Mouse (Mus musculus) heart, postnatal 4 days (tissue): ENCODE results near the gene Peak1. TPM values are rescaled to one million over a fixed set of nuclear protein-coding genes. Genes with fewer than 3 reads are reported as not detected.

Experiments
- DNase-seq: peaks from one replicate; pipeline ENCODE4 v3.0.0; 2021
- microRNA-seq, 2 experiments: library from miRNA; unstranded; fragments of <30 nt; microRNA quantifications; one replicate each; pipeline ENCODE4 v1.2.0; 2021 to 2022
- total RNA-seq, 2 experiments: library from RNA; stranded (reverse); gene quantifications; 2 replicates each; pipeline ENCODE4 v1.2.3; 2021

Gene Peak1
- total RNA-seq, 2 experiments from 2014 or later, result 49.2 to 55.0 TPM

GRCm38 (mm10) chr9:56191498-56192455, 226.1 kb downstream of the Peak1 start:
- no peak for DNase-seq

- peak; percentile 23 for DNase-seq
Observed at GRCm38 (mm10) chr9:56180118-56180781, 237.6 kb downstream of the Peak1 start.

GRCm38 (mm10) chr9:56179416-56180117, 238.3 kb downstream of the Peak1 start:
- peak; percentile 45 for DNase-seq

GRCm38 (mm10) chr9:56177354-56177753, 240.5 kb downstream of the Peak1 start:
- peak; percentile 26 for DNase-seq

- no peak for DNase-seq
Observed at GRCm38 (mm10) chr9:56175316-56175715, 242.6 kb downstream of the Peak1 start.

GRCm38 (mm10) chr9:56167690-56168089, 250.2 kb downstream of the Peak1 start:
- no peak for DNase-seq

- no peak for DNase-seq
Observed at GRCm38 (mm10) chr9:56166161-56166560, 251.7 kb downstream of the Peak1 start.

- DNase-seq, result no peak
Observed at GRCm38 (mm10) chr9:56165377-56165776, 252.5 kb downstream of the Peak1 start, which contains the start of gene Tspan3. TSS of gene Tspan3 (minus strand) at chr9:56165477.

- DNase-seq, result peak; percentile 92
Observed at GRCm38 (mm10) chr9:56160341-56161141, 257.3 kb downstream of the Peak1 start.

GRCm38 (mm10) chr9:56159456-56159855, 258.4 kb downstream of the Peak1 start:
- no peak for DNase-seq

GRCm38 (mm10) chr9:56158077-56158476, 259.8 kb downstream of the Peak1 start:
- DNase-seq, result no peak

- no peak for DNase-seq
Observed at GRCm38 (mm10) chr9:56154572-56154971, 263.3 kb downstream of the Peak1 start.

- no peak for DNase-seq
Observed at GRCm38 (mm10) chr9:56152482-56153007, 265.3 kb downstream of the Peak1 start.

- peak; percentile 52 for DNase-seq
Observed at GRCm38 (mm10) chr9:56151745-56152481, 266.0 kb downstream of the Peak1 start.

Small RNA genes within 50 kb of the gene (microRNA-seq; reads per million reads assigned to microRNA genes)
- 0.82 to 2.1 reads per million in 2 experiments for gene Gm24270

Other genes starting within 250 kb of the Peak1 start
- gene Hmg20a, start 542 bp upstream of the Peak1 start, total RNA-seq, result 10 to 100 TPM; 39.6 to 43.0 TPM